Mouse (Mus musculus): ENCODE measurements around the gene Spata16. TPM values are rescaled to one million over a fixed set of nuclear protein-coding genes. Genes with fewer than 3 reads are reported as not detected.
A peak's percentile ranks its signal among the peaks of the same experiment; 100 is the strongest.

Gene Spata16
- polyA plus RNA-seq, 1 experiment from 2014 or later, result not detected

GRCm38 (mm10) chr3:26834178-26835050, 197.0 kb downstream of the Spata16 start:
- Histone ChIP-seq H3K27me3 (no peaks in the 10 kb centered on the region), H3K4me3 (no peak overlapping the region), H3K9ac (no peak overlapping the region), H3K4me2 (no peak overlapping the region), H3K36me3 (no peaks in the 10 kb centered on the region), H3K27ac (no peak overlapping the region), H3K4me1 (replicated peaks) (peaks cover 7% of the 10 kb centered on the region; the same call in 1 of the 2 replicates), H3K9me3 (replicated peaks) (no peaks in the 10 kb centered on the region)
- ATAC-seq (replicated peaks; ENCODE audit: insufficient number of reproducible peaks, insufficient read depth, low FRiP score, low read depth), result 0 out of 2 replicates have a peak, but pooled peaks have one; percentile 27
- WGBS, result 63% methylated on average over 21 of the region's 21 CpGs

GRCm38 (mm10) chr3:26835051-26835755, 197.8 kb downstream of the Spata16 start:
- Histone ChIP-seq H3K4me3 (no peak overlapping the region), H3K27me3 (no peaks in the 10 kb centered on the region), H3K36me3 (no peaks in the 10 kb centered on the region), H3K9me3 (replicated peaks) (no peaks in the 10 kb centered on the region), H3K27ac (no peak overlapping the region), H3K4me2 (no peak overlapping the region), H3K9ac (no peak overlapping the region), H3K4me1 (replicated peaks) (peaks cover 7% of the 10 kb centered on the region; the same call in 1 of the 2 replicates)
- WGBS, result 82% methylated on average over 17 of the region's 17 CpGs
- ATAC-seq (replicated peaks; ENCODE audit: insufficient number of reproducible peaks, insufficient read depth, low FRiP score, low read depth), result no peak

DNA sequence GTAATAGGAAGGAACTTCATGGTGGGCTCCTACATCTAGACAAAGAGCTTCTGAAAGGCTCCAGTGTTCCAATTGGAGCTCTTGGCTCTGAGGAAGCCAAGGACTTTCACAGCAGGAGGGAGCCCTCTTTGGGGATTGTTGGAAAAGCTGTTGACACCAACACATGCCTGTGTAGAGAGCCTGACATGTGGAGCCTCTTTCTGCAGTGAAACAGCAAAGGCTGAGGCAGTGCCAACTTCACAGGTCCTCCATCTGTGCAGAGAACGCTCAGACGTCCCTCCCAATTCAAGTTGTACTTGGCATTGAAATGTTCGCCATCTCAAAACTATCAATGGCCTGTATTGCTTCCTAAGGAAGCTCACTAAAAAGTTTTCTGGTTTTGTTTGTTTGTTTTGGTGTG, 207.6 kb downstream of the Spata16 start:
- Histone ChIP-seq H3K36me3 (no peaks in the 10 kb centered on the region), H3K4me2 (no peak overlapping the region), H3K4me1 (replicated peaks) (no peaks in the 10 kb centered on the region), H3K27me3 (no peaks in the 10 kb centered on the region), H3K27ac (no peak overlapping the region), H3K4me3 (no peak overlapping the region), H3K9ac (no peak overlapping the region), H3K9me3 (replicated peaks) (no peaks in the 10 kb centered on the region)
- 72% methylated on average over 3 of the region's 3 CpGs for WGBS
- ATAC-seq (replicated peaks; ENCODE audit: insufficient number of reproducible peaks, insufficient read depth, low FRiP score, low read depth), result no peak

DNA sequence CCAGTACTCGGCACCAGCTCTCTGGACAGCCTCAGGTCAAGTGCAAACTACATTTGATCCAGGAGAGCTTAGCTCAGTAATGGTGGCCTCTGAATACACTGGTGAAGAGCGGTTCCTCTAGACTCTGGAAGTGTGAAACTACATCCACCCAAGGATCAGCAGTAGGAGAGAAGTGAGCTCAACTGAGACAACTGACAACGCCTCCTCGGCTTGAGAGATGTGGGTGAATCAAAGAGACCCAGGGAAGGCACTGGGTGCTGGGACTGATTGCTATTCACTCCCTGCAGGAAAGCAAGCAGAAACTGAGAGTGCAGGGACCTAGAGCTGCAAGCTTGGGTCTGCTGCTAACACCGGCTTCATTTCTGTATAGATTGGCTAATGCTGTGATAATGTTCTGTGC, 210.5 kb downstream of the Spata16 start:
- ATAC-seq (replicated peaks; ENCODE audit: insufficient number of reproducible peaks, insufficient read depth, low FRiP score, low read depth), result no peak
- Histone ChIP-seq H3K4me2 (no peak overlapping the region), H3K27me3 (no peaks in the 10 kb centered on the region), H3K27ac (no peak overlapping the region), H3K4me3 (no peak overlapping the region), H3K4me1 (replicated peaks) (no peaks in the 10 kb centered on the region), H3K9me3 (replicated peaks) (no peaks in the 10 kb centered on the region), H3K9ac (no peak overlapping the region), H3K36me3 (no peaks in the 10 kb centered on the region)
- WGBS, result 62% methylated on average over 5 of the region's 5 CpGs

GRCm38 (mm10) chr3:26850207-26850606, 212.8 kb downstream of the Spata16 start:
- Histone ChIP-seq H3K4me3 (no peak overlapping the region), H3K4me2 (no peak overlapping the region), H3K36me3 (no peaks in the 10 kb centered on the region), H3K9me3 (replicated peaks) (no peaks in the 10 kb centered on the region), H3K27ac (no peak overlapping the region), H3K27me3 (no peaks in the 10 kb centered on the region), H3K4me1 (replicated peaks) (no peaks in the 10 kb centered on the region), H3K9ac (no peak overlapping the region)
- no peak for ATAC-seq (replicated peaks; ENCODE audit: insufficient number of reproducible peaks, insufficient read depth, low FRiP score, low read depth)

DNA sequence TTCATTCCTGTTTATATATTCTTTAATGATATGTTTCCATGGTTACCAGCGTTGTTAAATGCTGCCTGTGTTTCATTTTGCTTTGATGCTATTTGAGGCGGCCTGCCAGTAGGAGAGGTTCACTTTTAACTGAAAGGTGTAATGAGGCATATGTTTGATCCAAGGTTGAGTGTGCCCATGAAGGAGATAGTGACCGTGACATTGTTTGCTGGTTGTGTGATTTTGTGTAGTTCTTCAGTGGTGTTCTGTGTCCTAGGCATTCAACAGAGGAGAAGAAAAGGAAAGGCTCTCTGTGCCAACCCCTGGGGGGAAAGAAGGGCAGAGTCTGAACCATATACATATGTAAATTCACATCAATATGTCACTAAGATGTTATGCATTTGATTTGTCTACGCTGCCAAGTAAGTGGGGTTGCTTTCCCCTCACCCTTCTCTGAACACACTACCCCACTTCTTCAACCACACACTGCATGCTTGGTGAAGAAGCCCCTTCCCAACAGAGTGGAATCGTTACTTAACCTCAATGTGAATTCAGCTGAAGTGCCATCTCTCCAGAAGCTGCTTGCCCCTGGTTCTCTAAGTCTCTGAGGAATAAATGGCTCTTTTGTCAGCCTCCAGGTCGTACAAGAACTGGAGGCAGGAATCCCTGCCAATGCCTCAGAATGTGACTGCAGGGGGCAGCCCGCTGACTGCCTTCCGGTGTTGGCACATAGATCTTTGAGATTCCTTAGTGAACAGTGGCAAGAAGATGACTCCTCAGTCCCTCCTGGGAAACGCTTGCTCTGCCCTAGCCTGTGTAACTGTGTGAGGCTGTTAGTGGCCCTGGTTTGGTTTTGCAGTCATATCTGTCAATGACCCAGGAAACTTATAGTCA, 213.5 kb downstream of the Spata16 start:
- Histone ChIP-seq H3K27me3 (no peaks in the 10 kb centered on the region), H3K4me2 (no peak overlapping the region), H3K4me1 (replicated peaks) (no peaks in the 10 kb centered on the region), H3K9me3 (replicated peaks) (no peaks in the 10 kb centered on the region), H3K27ac (no peak overlapping the region), H3K36me3 (no peaks in the 10 kb centered on the region), H3K9ac (no peak overlapping the region), H3K4me3 (no peak overlapping the region)
- no peak for ATAC-seq (replicated peaks; ENCODE audit: insufficient number of reproducible peaks, insufficient read depth, low FRiP score, low read depth)
- 65% methylated on average over 9 of the region's 9 CpGs for WGBS

- no peaks in the 10 kb centered on the region for H3K4me1 ChIP-seq (replicated peaks)
- ATAC-seq (replicated peaks; ENCODE audit: insufficient number of reproducible peaks, insufficient read depth, low FRiP score, low read depth), result no peak
- no peak overlapping the region for H3K9ac ChIP-seq
- no peaks in the 10 kb centered on the region for H3K9me3 ChIP-seq (replicated peaks)
- no peaks in the 10 kb centered on the region for H3K27me3 ChIP-seq
- 81% methylated on average over 5 of the region's 5 CpGs for WGBS
- no peak overlapping the region for H3K4me2 ChIP-seq
- no peaks in the 10 kb centered on the region for H3K36me3 ChIP-seq
- no peak overlapping the region for H3K27ac ChIP-seq
- no peak overlapping the region for H3K4me3 ChIP-seq
These were observed 216.1 kb downstream of the Spata16 start for GRCm38 (mm10) chr3:26853557-26853956.

DNA sequence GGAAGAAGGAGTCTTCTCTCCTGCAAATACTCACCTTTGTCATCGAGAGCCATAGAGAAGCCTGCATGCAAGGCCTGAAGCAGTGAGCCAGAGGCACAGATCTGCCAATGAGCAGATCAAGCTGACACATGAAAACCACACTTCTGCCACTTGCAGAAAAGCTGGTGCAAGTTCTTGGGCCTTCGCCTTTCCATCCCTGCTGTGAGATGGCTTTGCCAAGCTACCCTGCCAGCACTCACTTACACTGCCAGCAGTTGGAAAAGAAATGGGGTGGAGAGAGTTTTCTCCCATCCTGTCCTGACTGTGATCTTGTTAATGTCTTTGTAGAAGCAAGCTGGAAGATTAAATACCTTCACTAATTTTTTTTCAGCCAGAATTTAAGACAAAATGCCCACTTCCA, 237.3 kb downstream of the Spata16 start:
- no peak for ATAC-seq (replicated peaks; ENCODE audit: insufficient number of reproducible peaks, insufficient read depth, low FRiP score, low read depth)
- WGBS, result 72% methylated on average over 2 of the region's 2 CpGs

DNA sequence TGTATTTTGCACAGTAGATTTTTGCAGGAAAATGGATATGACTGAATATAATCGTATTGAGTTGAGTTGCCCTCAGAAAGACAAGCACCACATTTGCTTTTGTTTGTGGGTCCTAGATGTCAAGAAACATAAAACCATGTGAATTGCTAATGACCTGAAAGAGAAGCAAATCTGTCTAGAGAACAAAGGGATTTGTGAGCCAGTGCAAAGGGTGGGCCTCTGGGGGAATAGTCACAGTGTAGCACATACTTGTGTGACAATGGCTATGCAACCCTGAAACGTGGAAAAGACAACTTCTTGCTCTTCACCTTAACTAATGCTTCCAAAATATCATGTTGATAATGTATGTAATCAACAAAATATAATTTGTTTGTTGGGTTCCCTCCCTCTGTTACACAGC, 239.9 kb downstream of the Spata16 start:
- H3K27ac ChIP-seq, result no peak overlapping the region
- no peak overlapping the region for H3K4me2 ChIP-seq
- no peaks in the 10 kb centered on the region for H3K27me3 ChIP-seq
- no peaks in the 10 kb centered on the region for H3K36me3 ChIP-seq
- H3K9ac ChIP-seq, result no peak overlapping the region
- no peak for ATAC-seq (replicated peaks; ENCODE audit: insufficient number of reproducible peaks, insufficient read depth, low FRiP score, low read depth)
- no peak overlapping the region for H3K4me3 ChIP-seq
- H3K4me1 ChIP-seq (replicated peaks), result no peaks in the 10 kb centered on the region
- WGBS, result 58% methylated on average over 2 of the region's 2 CpGs
- H3K9me3 ChIP-seq (replicated peaks), result 0 out of 2 replicates have a peak, but pooled peaks cover 2% of the 10 kb centered on the region

More for the DNA sequence above, 237.3 kb downstream of the Spata16 start:
- no peak overlapping the region for H3K9ac ChIP-seq
- no peak overlapping the region for H3K4me2 ChIP-seq
- H3K4me1 ChIP-seq (replicated peaks), result no peaks in the 10 kb centered on the region
- no peaks in the 10 kb centered on the region for H3K27me3 ChIP-seq
- no peaks in the 10 kb centered on the region for H3K9me3 ChIP-seq (replicated peaks)
- H3K4me3 ChIP-seq, result no peak overlapping the region
- H3K27ac ChIP-seq, result no peak overlapping the region
- no peaks in the 10 kb centered on the region for H3K36me3 ChIP-seq

GRCm38 (mm10) chr3:26916607-26917006, 279.2 kb downstream of the Spata16 start:
- no peaks in the 10 kb centered on the region for H3K36me3 ChIP-seq
- H3K4me2 ChIP-seq, result no peak overlapping the region
- H3K9me3 ChIP-seq (replicated peaks), result no peaks in the 10 kb centered on the region
- H3K27me3 ChIP-seq, result no peaks in the 10 kb centered on the region
- H3K4me3 ChIP-seq, result no peak overlapping the region
- H3K27ac ChIP-seq, result no peak overlapping the region
- H3K4me1 ChIP-seq (replicated peaks), result no peaks in the 10 kb centered on the region
- no peak for ATAC-seq (replicated peaks; ENCODE audit: insufficient number of reproducible peaks, insufficient read depth, low FRiP score, low read depth)
- H3K9ac ChIP-seq, result no peak overlapping the region
- 74% methylated on average over 1 of the region's 1 CpGs for WGBS

DNA sequence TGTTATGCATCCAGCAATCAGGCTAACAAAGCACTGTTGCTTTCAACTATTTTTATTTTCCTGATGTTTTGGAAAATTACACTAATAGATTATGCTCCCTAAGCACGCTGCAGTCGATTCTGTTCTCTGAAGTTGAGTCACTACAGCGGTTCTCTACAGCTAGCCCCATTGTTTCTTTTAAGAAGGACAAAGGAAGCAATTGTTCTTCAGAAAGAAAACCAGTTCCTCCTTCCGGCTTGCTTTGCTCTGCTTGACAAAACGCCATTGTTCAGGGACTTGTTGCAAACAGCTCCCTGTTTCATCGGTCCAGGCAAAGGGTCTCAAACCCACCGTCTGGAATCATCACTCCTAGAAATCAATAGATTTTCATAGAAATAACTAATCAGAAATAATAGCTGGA, 283.6 kb downstream of the Spata16 start:
- H3K4me1 ChIP-seq (replicated peaks), result no peaks in the 10 kb centered on the region
- 54% methylated on average over 7 of the region's 7 CpGs for WGBS
- H3K4me3 ChIP-seq, result no peak overlapping the region
- H3K27me3 ChIP-seq, result no peaks in the 10 kb centered on the region
- H3K9ac ChIP-seq, result no peak overlapping the region
- H3K4me2 ChIP-seq, result no peak overlapping the region
- H3K27ac ChIP-seq, result no peak overlapping the region
- no peak for ATAC-seq (replicated peaks; ENCODE audit: insufficient number of reproducible peaks, insufficient read depth, low FRiP score, low read depth)
- H3K9me3 ChIP-seq (replicated peaks), result no peaks in the 10 kb centered on the region
- H3K36me3 ChIP-seq, result no peaks in the 10 kb centered on the region
